Mouse (Mus musculus) liver, embryonic 11.5 days (tissue): ENCODE data around the gene Tssk4. TPM values are rescaled to one million over a fixed set of nuclear protein-coding genes. Genes with fewer than 3 reads are reported as not detected.

Experiments
- ATAC-seq: fragments of 200-750 bp; cut with Nextera tagmentation; replicated peaks from 2 replicates; pipeline ENCODE4 v1.8.0; 2017; ENCODE audit warnings: moderate number of reproducible peaks, mild to moderate bottlenecking, moderate TSS enrichment, moderate library complexity; ENCODE audit not compliant: low FRiP score
- DNase-seq: peaks from one replicate; pipeline ENCODE4 v3.0.0-alpha.2; 2017; ENCODE audit warnings: low spot score
- H3K27ac ChIP-seq: fragments of 300-500 bp; sonication (generic); 2 replicates; pipeline ENCODE4 v1.5.1; 2014; ENCODE audit warnings: mild to moderate bottlenecking, low read depth, low read length, control low read depth
- H3K27me3 ChIP-seq: fragments of 300-500 bp; sonication (generic); replicated peaks from 2 replicates; pipeline ENCODE4 v1.6.1; 2014; ENCODE audit warnings: low read length, mixed read lengths; ENCODE audit not compliant: control insufficient read depth, insufficient read depth
- H3K36me3 ChIP-seq: fragments of 300-500 bp; sonication (generic); 2 replicates; pipeline ENCODE4 v1.6.1; 2014; ENCODE audit warnings: mild to moderate bottlenecking, low read length, moderate library complexity, mixed read lengths; ENCODE audit not compliant: control insufficient read depth, insufficient read depth
- H3K4me1 ChIP-seq: fragments of 300-500 bp; sonication (generic); replicated peaks from 2 replicates; pipeline ENCODE4 v1.6.1; 2014; ENCODE audit warnings: low read length, mixed read lengths; ENCODE audit not compliant: control insufficient read depth, insufficient read depth
- H3K4me2 ChIP-seq: fragments of 300-500 bp; sonication (generic); 2 replicates; pipeline ENCODE4 v1.6.1; 2014; ENCODE audit warnings: mild to moderate bottlenecking, control low read depth, moderate library complexity
- H3K4me3 ChIP-seq: fragments of 300-500 bp; sonication (generic); 2 replicates; pipeline ENCODE4 v1.5.1; 2014; ENCODE audit warnings: low read depth, low read length, control low read depth
- H3K9ac ChIP-seq: fragments of 300-500 bp; sonication (generic); 2 replicates; pipeline ENCODE4 v1.6.1; 2014; ENCODE audit warnings: low read depth, low read length, control low read depth
- H3K9me3 ChIP-seq: fragments of 300-500 bp; sonication (generic); 2 replicates; pipeline ENCODE4 v1.6.1; 2016; ENCODE audit warnings: low read length, inconsistent platforms, mixed read lengths; ENCODE audit not compliant: control insufficient read depth
- WGBS: fragments of 180-500 bp; shearing (Covaris S2); extraction: QIAGEN DNeasy Blood & Tissue Kit; methylation state at CpG from one replicate; pipeline ENCODE4 v1.1.7; 2014; 5-methylcytosine and 5-hydroxymethylcytosine counted together
- polyA plus RNA-seq: library from polyadenylated mRNA; unstranded; fragments of >200 nt; fragmentation: Nextera tagmentation; extraction: Ambion mirVana; gene quantifications from 2 replicates; pipeline ENCODE4 v1.2.1, GENCODE M21; 2014

Gene Tssk4
- polyA plus RNA-seq, 1 experiment from 2014 or later = 0.49 TPM

- peaks cover 16% of the 10 kb centered on the region for H3K4me1 ChIP-seq
- no peak overlapping the region for H3K27ac ChIP-seq
- no peak for DNase-seq
- H3K4me3 ChIP-seq = no peak overlapping the region
- no peak overlapping the region for H3K9ac ChIP-seq
- no peaks in the 10 kb centered on the region for H3K9me3 ChIP-seq
- no peak for ATAC-seq
- WGBS = 56% methylated on average over 2 of the region's 2 CpGs
- no peaks in the 10 kb centered on the region for H3K27me3 ChIP-seq
- no peaks in the 10 kb centered on the region for H3K36me3 ChIP-seq
- no peak overlapping the region for H3K4me2 ChIP-seq
Measured at GRCm38 (mm10) chr14:55615876-55616275, 34.1 kb upstream of the Tssk4 start.

GRCm38 (mm10) chr14:55616844-55617243 lies 33.1 kb upstream of the Tssk4 start:
- Histone ChIP-seq H3K4me3 (no peak overlapping the region), H3K4me2 (no peak overlapping the region), H3K27ac (no peak overlapping the region), H3K9me3 (no peaks in the 10 kb centered on the region), H3K27me3 (no peaks in the 10 kb centered on the region), H3K4me1 (peaks cover 17% of the 10 kb centered on the region), H3K9ac (no peak overlapping the region), H3K36me3 (no peaks in the 10 kb centered on the region)
- DNase-seq (no peak), ATAC-seq (no peak)
- 72% methylated on average over 2 of the region's 2 CpGs for WGBS

- H3K4me1 ChIP-seq = peaks cover 22% of the 10 kb centered on the region
Measured at GRCm38 (mm10) chr14:55617822-55618221, 32.2 kb upstream of the Tssk4 start, which contains the start of gene Rec8. Rec8 (plus strand) TSS chr14:55618037.

GRCm38 (mm10) chr14:55618486-55619195 lies 31.3 kb upstream of the Tssk4 start:
- Histone ChIP-seq H3K4me2 (peak overlapping the region; percentile 71), H3K9ac (0 out of 2 replicates have a peak overlapping the region, but pooled peaks have one; percentile 27), H3K27ac (no peak overlapping the region), H3K9me3 (no peaks in the 10 kb centered on the region), H3K27me3 (no peaks in the 10 kb centered on the region), H3K36me3 (0 out of 2 replicates have a peak, but pooled peaks cover 3% of the 10 kb centered on the region), H3K4me1 (peaks cover 22% of the 10 kb centered on the region), H3K4me3 (peak overlapping the region; percentile 32)
- no peak for DNase-seq
- 23% methylated on average over 22 of the region's 22 CpGs for WGBS
- ATAC-seq = peak; percentile 61

More at GRCm38 (mm10) chr14:55617822-55618221, 32.2 kb upstream of the Tssk4 start, which contains the start of gene Rec8:
- peak within 1 kb of the TSS; percentile 32 for H3K4me3 ChIP-seq
- H3K9ac ChIP-seq = 0 out of 2 replicates have a peak within 1 kb of the TSS, but pooled peaks have one; percentile 27
- H3K4me2 ChIP-seq = peak within 1 kb of the TSS; percentile 71
- peak; percentile 54 for DNase-seq
- WGBS = 14% methylated on average over 21 of the region's 21 CpGs
- H3K27me3 ChIP-seq = no peaks in the 10 kb centered on the region
- 0 out of 2 replicates have a peak, but pooled peaks cover 3% of the 10 kb centered on the region for H3K36me3 ChIP-seq
- peak; percentile 48 for ATAC-seq
- H3K9me3 ChIP-seq = no peaks in the 10 kb centered on the region
- no peak within 1 kb of the TSS for H3K27ac ChIP-seq

GRCm38 (mm10) chr14:55628077-55628827 lies 21.7 kb upstream of the Tssk4 start:
- no peaks in the 10 kb centered on the region for H3K9me3 ChIP-seq
- ATAC-seq (0 out of 2 replicates have a peak, but pooled peaks have one; percentile 24), DNase-seq (no peak)
- no peak overlapping the region for H3K4me3 ChIP-seq
- H3K4me1 ChIP-seq = peaks cover 5% of the 10 kb centered on the region; the same call in 1 of the 2 replicates
- no peak overlapping the region for H3K4me2 ChIP-seq
- H3K9ac ChIP-seq = no peak overlapping the region
- WGBS = 85% methylated on average over 27 of the region's 27 CpGs
- H3K27ac ChIP-seq = no peak overlapping the region
- no peaks in the 10 kb centered on the region for H3K27me3 ChIP-seq
- H3K36me3 ChIP-seq = peaks cover 67% of the 10 kb centered on the region

- DNase-seq = no peak
Measured at GRCm38 (mm10) chr14:55629312-55629711, 20.7 kb upstream of the Tssk4 start.

GRCm38 (mm10) chr14:55634874-55635522 lies 15.0 kb upstream of the Tssk4 start:
- no peaks in the 10 kb centered on the region for H3K27me3 ChIP-seq
- peaks cover 49% of the 10 kb centered on the region for H3K36me3 ChIP-seq
- WGBS = 3% methylated on average over 23 of the region's 23 CpGs
- H3K4me3 ChIP-seq = peak overlapping the region; percentile 78
- DNase-seq = peak; percentile 50
- peak overlapping the region; percentile 94 for H3K4me2 ChIP-seq
- H3K4me1 ChIP-seq = peaks cover 15% of the 10 kb centered on the region
- H3K9ac ChIP-seq = peak overlapping the region; percentile 76
- H3K9me3 ChIP-seq = no peaks in the 10 kb centered on the region
- H3K27ac ChIP-seq = 0 out of 2 replicates have a peak overlapping the region, but pooled peaks have one; percentile 9
- peak; percentile 29; the same call in 1 of the 2 replicates for ATAC-seq

More at GRCm38 (mm10) chr14:55629312-55629711, 20.7 kb upstream of the Tssk4 start:
- Histone ChIP-seq H3K9me3 (no peaks in the 10 kb centered on the region), H3K36me3 (peaks cover 72% of the 10 kb centered on the region), H3K4me3 (no peak overlapping the region), H3K9ac (no peak overlapping the region), H3K4me2 (no peak overlapping the region), H3K27me3 (no peaks in the 10 kb centered on the region), H3K27ac (no peak overlapping the region), H3K4me1 (peaks cover 5% of the 10 kb centered on the region; the same call in 1 of the 2 replicates)
- ATAC-seq = 0 out of 2 replicates have a peak, but pooled peaks have one; percentile 26
- WGBS = 51% methylated on average over 5 of the region's 5 CpGs

GRCm38 (mm10) chr14:55635523-55636007 lies 14.4 kb upstream of the Tssk4 start, which contains the start of gene Ipo4:
Ipo4 (minus strand) TSS chr14:55635957.
- H3K4me3 ChIP-seq = peak within 1 kb of the TSS; percentile 78
- peaks cover 47% of the 10 kb centered on the region for H3K36me3 ChIP-seq
- H3K27ac ChIP-seq = 0 out of 2 replicates have a peak within 1 kb of the TSS, but pooled peaks have one; percentile 9
- no peaks in the 10 kb centered on the region for H3K9me3 ChIP-seq
- no peaks in the 10 kb centered on the region for H3K27me3 ChIP-seq
- peak; percentile 86 for ATAC-seq
- under 1% methylated on average over 33 of the region's 33 CpGs for WGBS
- DNase-seq = peak; percentile 88
- H3K4me2 ChIP-seq = peak within 1 kb of the TSS; percentile 94
- H3K9ac ChIP-seq = peak within 1 kb of the TSS; percentile 76
- peaks cover 12% of the 10 kb centered on the region for H3K4me1 ChIP-seq
